Mouse (Mus musculus): ENCODE results near the gene Zfp566. TPM values are rescaled to one million over a fixed set of nuclear protein-coding genes. Genes with fewer than 3 reads are reported as not detected.

The Zfp566 gene
- polyA plus RNA-seq, 1 experiment = 2.4 TPM

DNA sequence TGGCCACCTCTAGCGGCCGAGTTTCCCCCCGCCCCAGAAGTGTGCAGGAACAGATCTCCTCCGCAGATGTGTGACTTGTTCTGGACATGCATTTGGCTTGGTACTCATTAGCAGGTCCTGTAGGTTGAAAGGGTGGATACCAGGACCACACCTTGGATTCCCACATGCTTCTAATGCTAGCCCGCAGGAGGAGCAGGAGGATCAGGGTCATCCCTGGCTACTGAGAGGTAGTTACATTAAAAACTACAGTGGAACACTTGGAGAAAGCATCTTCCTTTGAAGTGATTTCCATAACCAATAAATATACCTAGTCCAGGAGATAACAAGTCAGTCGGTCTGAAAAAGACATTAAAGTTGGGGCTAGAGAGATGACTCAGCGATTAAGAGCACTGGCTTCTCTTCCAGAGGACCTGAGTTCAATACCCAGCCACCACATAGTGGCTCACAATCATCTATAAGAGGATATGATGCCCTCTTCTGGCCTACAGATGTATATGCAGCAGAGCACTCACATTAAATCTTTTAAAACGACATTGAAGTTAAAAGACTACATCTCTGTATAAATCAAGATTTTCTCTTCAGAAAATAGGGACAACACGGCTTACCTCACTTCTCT is 751 bp upstream of the Zfp566 start:
- H3K4me1 ChIP-seq (ENCODE audit: control insufficient read depth, insufficient read depth, insufficient read length, low read length) = peaks cover 3% of the 10 kb centered on the region; the same call in 1 of the 2 replicates
- 0 out of 2 replicates have a peak overlapping the region, but pooled peaks have one; percentile 6 for H3K27ac ChIP-seq (replicated peaks; ENCODE audit: low read depth, low read length)
- H3K4me3 ChIP-seq (ENCODE audit: insufficient read depth, low read depth, low read length) = peak overlapping the region; percentile 64

- Histone ChIP-seq H3K4me3 (ENCODE audit: insufficient read depth, low read depth, low read length) (peak overlapping the region; percentile 36), H3K4me1 (ENCODE audit: control insufficient read depth, insufficient read depth, insufficient read length, low read length) (peaks cover 3% of the 10 kb centered on the region; the same call in 1 of the 2 replicates), H3K27ac (replicated peaks; ENCODE audit: low read depth, low read length) (no peak overlapping the region)
Observed at GRCm38 (mm10) chr7:30089405-30089804, 922 bp downstream of the Zfp566 start.

DNA sequence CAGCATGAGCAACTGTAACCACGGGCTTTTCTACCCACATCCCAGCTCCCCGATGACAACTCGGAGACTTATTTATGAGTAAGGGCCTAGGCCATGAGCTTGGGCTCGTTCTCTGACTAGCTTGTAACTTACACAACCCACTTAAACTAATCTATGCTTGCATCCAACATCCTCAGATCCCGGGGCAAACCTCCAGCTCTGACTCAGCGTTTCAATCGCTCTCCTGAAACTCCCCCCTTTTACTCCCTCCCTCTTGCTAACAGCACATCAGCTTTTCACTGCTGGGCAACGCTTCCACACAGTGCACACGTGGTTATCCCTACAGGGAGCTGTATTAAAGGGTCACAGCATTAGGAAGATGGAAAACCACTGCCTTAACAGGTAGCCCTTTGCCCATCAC is 3.8 kb downstream of the Zfp566 start:
- Histone ChIP-seq H3K4me1 (ENCODE audit: control insufficient read depth, insufficient read depth, insufficient read length, low read length) (peaks cover 3% of the 10 kb centered on the region; the same call in 1 of the 2 replicates), H3K4me3 (ENCODE audit: insufficient read depth, low read depth, low read length) (no peak overlapping the region), H3K27ac (replicated peaks; ENCODE audit: low read depth, low read length) (no peak overlapping the region)

DNA sequence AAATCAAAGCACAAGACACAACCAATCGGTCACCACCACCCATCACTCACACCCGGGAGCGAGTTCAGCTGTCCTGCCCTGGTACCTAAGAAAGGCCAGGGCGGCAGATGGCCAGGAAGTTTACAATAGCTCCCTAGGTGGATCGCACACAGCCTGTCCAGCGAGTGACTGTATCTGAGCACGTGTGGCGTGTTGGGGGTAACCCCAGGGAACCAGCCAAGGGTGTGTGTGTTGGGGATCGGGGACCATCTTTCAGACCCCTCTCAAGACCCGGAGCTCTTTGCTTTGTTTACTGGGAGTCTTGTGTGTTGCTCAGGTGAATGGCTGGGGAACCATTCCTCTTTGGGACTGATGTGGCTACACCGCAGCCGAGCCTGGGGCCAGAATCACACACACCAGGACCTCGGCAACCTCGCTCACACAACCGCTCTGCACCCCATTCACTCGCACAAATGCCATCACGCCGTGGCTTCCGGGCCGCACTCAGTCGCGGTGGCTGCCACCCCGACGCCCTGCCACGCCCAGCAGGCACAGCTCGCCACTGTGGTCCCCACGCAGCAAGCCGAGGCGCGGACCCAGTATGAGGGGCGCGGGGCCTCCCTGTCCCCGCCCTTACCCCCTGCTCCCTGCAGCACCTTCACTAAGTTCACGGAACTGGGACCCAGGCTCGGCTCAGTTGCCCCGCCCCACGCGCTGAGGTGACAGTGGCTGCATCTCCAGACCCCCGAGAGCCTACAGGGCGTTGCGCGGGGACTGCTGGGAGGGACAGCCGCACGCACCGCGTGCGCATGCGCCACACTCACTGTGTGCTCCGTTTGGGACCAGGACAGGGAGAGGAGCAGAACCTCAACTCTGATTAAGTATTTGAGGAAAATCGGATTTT is 17.9 kb downstream of the Zfp566 start, which contains the start of gene Zfp82:
Gene Zfp82 (minus strand): TSS at position 755 of the 883 bp plus-strand sequence.
- H3K4me1 ChIP-seq (ENCODE audit: control insufficient read depth, insufficient read depth, insufficient read length, low read length) = peaks cover 3% of the 10 kb centered on the region; the same call in 1 of the 2 replicates
- no peak within 1 kb of the TSS for H3K27ac ChIP-seq (replicated peaks; ENCODE audit: low read depth, low read length)

GRCm38 (mm10) chr7:30064622-30065021 is 25.7 kb downstream of the Zfp566 start:
- no peak overlapping the region for H3K27ac ChIP-seq (replicated peaks; ENCODE audit: low read depth, low read length)
- no peak overlapping the region for H3K4me3 ChIP-seq (ENCODE audit: insufficient read depth, low read depth, low read length)
- no peaks in the 10 kb centered on the region for H3K4me1 ChIP-seq (ENCODE audit: control insufficient read depth, insufficient read depth, insufficient read length, low read length)

More for the DNA sequence above, 17.9 kb downstream of the Zfp566 start, which contains the start of gene Zfp82:
- peak within 1 kb of the TSS; percentile 96 for H3K4me3 ChIP-seq (ENCODE audit: insufficient read depth, low read depth, low read length)

- Histone ChIP-seq H3K4me1 (ENCODE audit: control insufficient read depth, insufficient read depth, insufficient read length, low read length) (no peaks in the 10 kb centered on the region), H3K4me3 (ENCODE audit: insufficient read depth, low read depth, low read length) (no peak overlapping the region)
Observed at GRCm38 (mm10) chr7:30062478-30062877, 27.8 kb downstream of the Zfp566 start.

GRCm38 (mm10) chr7:30060341-30060740 is 30.0 kb downstream of the Zfp566 start:
- no peak overlapping the region for H3K27ac ChIP-seq (replicated peaks; ENCODE audit: low read depth, low read length)
- no peak overlapping the region for H3K4me3 ChIP-seq (ENCODE audit: insufficient read depth, low read depth, low read length)
- H3K4me1 ChIP-seq (ENCODE audit: control insufficient read depth, insufficient read depth, insufficient read length, low read length) = no peaks in the 10 kb centered on the region

More at GRCm38 (mm10) chr7:30062478-30062877, 27.8 kb downstream of the Zfp566 start:
- H3K27ac ChIP-seq (replicated peaks; ENCODE audit: low read depth, low read length) = no peak overlapping the region

GRCm38 (mm10) chr7:30053591-30053990 is 36.7 kb downstream of the Zfp566 start:
- no peaks in the 10 kb centered on the region for H3K4me1 ChIP-seq (ENCODE audit: control insufficient read depth, insufficient read depth, insufficient read length, low read length)
- H3K4me3 ChIP-seq (ENCODE audit: insufficient read depth, low read depth, low read length) = no peak overlapping the region
- no peak overlapping the region for H3K27ac ChIP-seq (replicated peaks; ENCODE audit: low read depth, low read length)

GRCm38 (mm10) chr7:30050882-30051548 is 39.3 kb downstream of the Zfp566 start, which contains the start of gene Zfp14:
Gene Zfp14 (minus strand): TSS chr7:30051380.
- Histone ChIP-seq H3K4me3 (ENCODE audit: insufficient read depth, low read depth, low read length) (peak within 1 kb of the TSS; percentile 83), H3K27ac (replicated peaks; ENCODE audit: low read depth, low read length) (peak within 1 kb of the TSS; percentile 21; the same call in 1 of the 2 replicates), H3K4me1 (ENCODE audit: control insufficient read depth, insufficient read depth, insufficient read length, low read length) (no peaks in the 10 kb centered on the region)

GRCm38 (mm10) chr7:30048126-30048525 is 42.2 kb downstream of the Zfp566 start:
- no peak overlapping the region for H3K4me3 ChIP-seq (ENCODE audit: insufficient read depth, low read depth, low read length)
- no peaks in the 10 kb centered on the region for H3K4me1 ChIP-seq (ENCODE audit: control insufficient read depth, insufficient read depth, insufficient read length, low read length)
- H3K27ac ChIP-seq (replicated peaks; ENCODE audit: low read depth, low read length) = no peak overlapping the region

DNA sequence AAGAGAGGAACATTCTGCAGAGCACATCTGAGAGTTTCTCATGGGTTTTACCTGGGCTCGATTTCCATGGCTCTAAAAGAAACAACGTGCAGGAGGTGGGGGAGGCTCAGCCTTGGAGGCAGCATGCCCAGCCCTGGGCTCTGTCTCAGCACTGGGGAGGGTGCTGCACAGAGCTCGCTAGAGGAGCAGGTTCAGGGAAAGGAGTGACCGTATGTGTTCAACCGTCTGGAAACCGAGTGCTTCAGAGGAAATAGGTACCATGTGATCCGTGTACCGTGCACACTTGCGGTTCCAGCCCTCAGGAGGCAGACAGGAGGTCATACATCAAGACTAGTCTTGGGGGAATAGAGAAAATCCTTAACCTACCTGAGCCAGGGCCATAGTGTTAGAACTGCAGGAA is 46.0 kb downstream of the Zfp566 start:
- H3K4me3 ChIP-seq (ENCODE audit: insufficient read depth, low read depth, low read length) = no peak overlapping the region
- no peak overlapping the region for H3K27ac ChIP-seq (replicated peaks; ENCODE audit: low read depth, low read length)
- H3K4me1 ChIP-seq (ENCODE audit: control insufficient read depth, insufficient read depth, insufficient read length, low read length) = no peaks in the 10 kb centered on the region

DNA sequence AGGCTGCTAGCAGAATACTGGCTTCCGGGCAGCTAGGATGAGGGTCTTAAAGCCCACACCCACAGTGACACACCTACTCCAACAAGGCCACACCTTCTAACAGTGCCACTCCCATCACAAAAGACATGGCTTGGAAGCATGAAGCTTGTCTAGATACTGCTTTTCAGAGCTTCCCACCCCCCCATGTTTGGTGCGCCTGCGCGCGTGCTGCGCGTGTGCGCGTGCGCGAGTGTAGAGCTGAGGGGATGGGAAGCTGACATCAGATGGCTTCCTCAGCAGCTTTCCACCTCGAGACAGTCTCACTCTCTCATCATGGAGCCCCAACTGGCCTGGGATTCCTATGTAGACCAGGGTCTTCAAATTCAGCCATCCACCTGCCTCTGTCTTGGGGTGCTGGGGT is 56.0 kb downstream of the Zfp566 start:
- no peak overlapping the region for H3K27ac ChIP-seq (replicated peaks; ENCODE audit: low read depth, low read length)
- H3K4me3 ChIP-seq (ENCODE audit: insufficient read depth, low read depth, low read length) = no peak overlapping the region
- H3K4me1 ChIP-seq (ENCODE audit: control insufficient read depth, insufficient read depth, insufficient read length, low read length) = no peaks in the 10 kb centered on the region

GRCm38 (mm10) chr7:30031379-30031778 is 58.9 kb downstream of the Zfp566 start:
- Histone ChIP-seq H3K4me3 (ENCODE audit: insufficient read depth, low read depth, low read length) (no peak overlapping the region), H3K4me1 (ENCODE audit: control insufficient read depth, insufficient read depth, insufficient read length, low read length) (no peaks in the 10 kb centered on the region), H3K27ac (replicated peaks; ENCODE audit: low read depth, low read length) (no peak overlapping the region)

DNA sequence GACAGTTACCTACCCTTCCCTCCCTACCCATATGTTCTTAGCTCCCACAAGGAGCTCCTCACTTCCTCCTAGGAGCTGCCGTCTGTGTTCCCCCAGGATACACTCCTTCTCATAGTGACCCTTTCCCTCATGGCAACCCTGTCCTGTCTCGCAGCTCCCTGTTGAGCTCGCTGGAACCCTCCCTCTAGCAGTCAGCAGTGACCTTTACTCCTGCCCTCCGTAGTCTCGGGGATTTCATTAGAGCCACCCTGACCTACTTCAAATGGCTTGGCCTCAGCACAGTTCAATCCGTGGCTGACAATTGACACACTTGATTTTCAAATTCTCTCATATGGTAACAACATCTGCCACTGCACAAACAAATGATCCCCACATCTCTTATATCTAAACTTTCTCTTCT is 59.6 kb downstream of the Zfp566 start:
- no peaks in the 10 kb centered on the region for H3K4me1 ChIP-seq (ENCODE audit: control insufficient read depth, insufficient read depth, insufficient read length, low read length)
- H3K27ac ChIP-seq (replicated peaks; ENCODE audit: low read depth, low read length) = peak overlapping the region; percentile 7; the same call in 1 of the 2 replicates
- no peak overlapping the region for H3K4me3 ChIP-seq (ENCODE audit: insufficient read depth, low read depth, low read length)

GRCm38 (mm10) chr7:30028572-30028971 is 61.8 kb downstream of the Zfp566 start:
- no peak overlapping the region for H3K4me3 ChIP-seq (ENCODE audit: insufficient read depth, low read depth, low read length)
- no peak overlapping the region for H3K27ac ChIP-seq (replicated peaks; ENCODE audit: low read depth, low read length)
- no peaks in the 10 kb centered on the region for H3K4me1 ChIP-seq (ENCODE audit: control insufficient read depth, insufficient read depth, insufficient read length, low read length)
